Mouse (Mus musculus) thymus, postnatal 0 days (tissue): ENCODE measurements around the gene Ttc25. TPM values are rescaled to one million over a fixed set of nuclear protein-coding genes. Genes with fewer than 3 reads are reported as not detected.
"Not testable (repeated sequence)": the region's sequence is repeated elsewhere in the genome, so short reads cannot be mapped to it uniquely, and the experiment has no call there.

Experiments
- DNase-seq: peaks from one replicate; pipeline ENCODE4 v3.0.0-alpha.2; 2015; ENCODE audit warnings: low spot score
- polyA plus RNA-seq: library from polyadenylated mRNA; unstranded; fragments of >200 nt; fragmentation: Nextera tagmentation; extraction: Ambion mirVana; gene quantifications from 2 replicates; pipeline ENCODE4 v1.2.1, GENCODE M21; 2015

Gene Ttc25
- polyA plus RNA-seq, 1 experiment from 2014 or later = 0.56 TPM

GRCm38 (mm10) chr11:100570430-100571201, 25.2 kb downstream of the Ttc25 start:
- DNase-seq = peak; percentile 69

GRCm38 (mm10) chr11:100571202-100571567, 25.8 kb downstream of the Ttc25 start:
- peak; percentile 26 for DNase-seq

- peak; percentile 44 for DNase-seq
Measured at GRCm38 (mm10) chr11:100574188-100574587, 28.8 kb downstream of the Ttc25 start.

GRCm38 (mm10) chr11:100574708-100575483, 29.5 kb downstream of the Ttc25 start, which contains the start of gene Cnp:
Cnp (plus strand) TSS chr11:100574904.
- DNase-seq = peak; percentile 89

- no peak for DNase-seq
Measured at GRCm38 (mm10) chr11:100575484-100575855, 30.1 kb downstream of the Ttc25 start.

GRCm38 (mm10) chr11:100576256-100576655, 30.8 kb downstream of the Ttc25 start:
- DNase-seq = no peak

GRCm38 (mm10) chr11:100577852-100578599, 32.6 kb downstream of the Ttc25 start:
- no peak for DNase-seq

- DNase-seq = no peak
Measured at GRCm38 (mm10) chr11:100579116-100579799, 33.9 kb downstream of the Ttc25 start.

- no peak for DNase-seq
Measured at GRCm38 (mm10) chr11:100580275-100580674, 34.9 kb downstream of the Ttc25 start.

- DNase-seq = peak; percentile 24
Measured at GRCm38 (mm10) chr11:100581756-100582155, 36.3 kb downstream of the Ttc25 start.

GRCm38 (mm10) chr11:100582413-100582812, 37.0 kb downstream of the Ttc25 start:
- not testable (repeated sequence) for DNase-seq

- peak; percentile 27 for DNase-seq
Measured at GRCm38 (mm10) chr11:100582836-100583235, 37.4 kb downstream of the Ttc25 start.

- peak; percentile 59 for DNase-seq
Measured at GRCm38 (mm10) chr11:100584561-100584961, 39.2 kb downstream of the Ttc25 start.

- no peak for DNase-seq
Measured at GRCm38 (mm10) chr11:100585148-100585547, 39.7 kb downstream of the Ttc25 start.

GRCm38 (mm10) chr11:100588462-100588861, 43.1 kb downstream of the Ttc25 start:
- no peak for DNase-seq

- no peak for DNase-seq
Measured at GRCm38 (mm10) chr11:100592346-100593046, 47.1 kb downstream of the Ttc25 start.

GRCm38 (mm10) chr11:100594608-100595007, 49.2 kb downstream of the Ttc25 start:
- DNase-seq = no peak

GRCm38 (mm10) chr11:100595533-100595932, 50.1 kb downstream of the Ttc25 start:
- DNase-seq = no peak

GRCm38 (mm10) chr11:100598074-100598473, 52.7 kb downstream of the Ttc25 start:
- no peak for DNase-seq

- DNase-seq = no peak
Measured at GRCm38 (mm10) chr11:100601372-100601771, 56.0 kb downstream of the Ttc25 start.

- DNase-seq = no peak
Measured at GRCm38 (mm10) chr11:100603155-100603554, 57.7 kb downstream of the Ttc25 start.
